Mouse (Mus musculus) olfactory bulb, adult 2 months (tissue): ENCODE results near the gene Syt3. TPM values are rescaled to one million over a fixed set of nuclear protein-coding genes. Genes with fewer than 3 reads are reported as not detected.

Experiments used
- H3K27ac ChIP-seq: fragments of 200-500 bp; 2 replicates; pipeline ENCODE4 v1.5.1; 2012; ENCODE audit warnings: low read depth, low read length; ENCODE audit not compliant: insufficient read depth
- H3K4me1 ChIP-seq: fragments of 200-500 bp; 2 replicates; pipeline ENCODE4 v1.6.1; 2012; ENCODE audit warnings: low read length; ENCODE audit not compliant: control insufficient read depth, insufficient read depth
- H3K4me3 ChIP-seq: fragments of 200-500 bp; 2 replicates; pipeline ENCODE4 v1.5.1; 2012; ENCODE audit warnings: mild to moderate bottlenecking, low read depth, low read length, moderate library complexity; ENCODE audit not compliant: insufficient read depth
- CTCF ChIP-seq: fragments of 200-500 bp; IDR thresholded peaks from 2 replicates; pipeline ENCODE4 v1.5.1; 2012; ENCODE audit warnings: low read depth, mild to moderate bottlenecking, low read length, moderate library complexity; ENCODE audit not compliant: insufficient read depth
- POLR2A ChIP-seq: fragments of 200-500 bp; IDR thresholded peaks from 2 replicates; pipeline ENCODE4 v1.6.1; 2012; ENCODE audit warnings: mild to moderate bottlenecking, low read depth, low read length, moderate library complexity; ENCODE audit not compliant: insufficient read depth
- WGBS: fragments of 180-500 bp; shearing (Covaris S2); methylation state at CpG from one replicate; pipeline ENCODE4 v1.1.7; 2018; 5-methylcytosine and 5-hydroxymethylcytosine counted together
- polyA plus RNA-seq: library from polyadenylated mRNA; stranded (reverse); fragments of >200 nt; gene quantifications from 2 replicates; pipeline ENCODE4 v1.2.4, GENCODE M21; 2012; ENCODE audit warnings: low replicate concordance; ENCODE audit not compliant: missing spikeins, insufficient read depth, insufficient read length

Gene Syt3
- polyA plus RNA-seq, 1 experiment = not detected

DNA sequence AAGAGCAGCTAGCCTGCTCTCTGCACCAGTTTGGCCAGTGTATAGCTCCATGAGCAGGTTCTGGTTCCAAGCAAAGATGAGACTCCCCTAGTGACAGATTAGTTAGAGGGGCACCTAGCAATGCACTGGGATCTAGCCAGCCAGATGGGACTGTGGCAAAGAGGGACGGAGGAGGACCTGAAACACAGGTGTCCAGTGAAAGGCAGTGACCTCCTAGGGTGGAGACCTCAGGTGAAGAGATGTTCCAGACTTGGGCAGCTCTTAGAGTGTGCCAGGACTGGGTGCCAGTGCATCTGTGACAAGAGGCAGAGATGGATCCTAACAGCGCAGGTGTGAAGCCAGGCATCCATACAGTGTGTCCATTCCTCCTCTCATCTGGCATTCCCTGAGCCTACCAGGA, 55.8 kb downstream of the Syt3 start:
- WGBS = 90% methylated on average over 2 of the region's 2 CpGs
- H3K4me3 ChIP-seq = no peak overlapping the region
- H3K4me1 ChIP-seq = peaks cover 38% of the 10 kb centered on the region
- no peak overlapping the region for H3K27ac ChIP-seq
- TF ChIP-seq CTCF (no peak), POLR2A (no peak)

- WGBS = 78% methylated on average over 1 of the region's 1 CpGs
- Histone ChIP-seq H3K4me1 (peaks cover 46% of the 10 kb centered on the region), H3K4me3 (no peak overlapping the region), H3K27ac (no peak overlapping the region)
- TF ChIP-seq CTCF (no peak), POLR2A (no peak)
Measured at GRCm38 (mm10) chr7:44440479-44440878, 56.6 kb downstream of the Syt3 start.

DNA sequence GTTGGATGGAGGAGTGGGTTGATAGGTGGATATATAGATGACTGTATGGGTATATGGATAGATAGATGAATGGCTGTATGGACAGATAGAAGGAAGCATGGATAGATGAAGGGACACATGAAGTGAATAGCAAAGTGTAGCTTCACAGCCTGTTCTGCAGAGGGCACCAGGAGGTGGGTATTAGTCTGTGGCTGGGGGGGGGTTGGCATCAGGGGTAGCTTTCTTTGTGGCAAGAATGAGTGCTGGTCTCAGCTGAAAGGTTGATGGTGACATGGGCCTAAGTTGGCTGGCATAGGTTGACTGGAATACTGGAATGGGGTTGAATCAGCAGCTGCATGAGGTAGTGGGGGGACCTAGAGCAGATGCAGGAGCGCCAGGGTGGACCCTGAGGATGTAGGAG, 57.3 kb downstream of the Syt3 start:
- Histone ChIP-seq H3K4me3 (peak overlapping the region; percentile 90), H3K4me1 (peaks cover 53% of the 10 kb centered on the region), H3K27ac (peak overlapping the region; percentile 99)
- 0% methylated on average over 1 of the region's 1 CpGs for WGBS
- no peak for TF ChIP-seq CTCF

DNA sequence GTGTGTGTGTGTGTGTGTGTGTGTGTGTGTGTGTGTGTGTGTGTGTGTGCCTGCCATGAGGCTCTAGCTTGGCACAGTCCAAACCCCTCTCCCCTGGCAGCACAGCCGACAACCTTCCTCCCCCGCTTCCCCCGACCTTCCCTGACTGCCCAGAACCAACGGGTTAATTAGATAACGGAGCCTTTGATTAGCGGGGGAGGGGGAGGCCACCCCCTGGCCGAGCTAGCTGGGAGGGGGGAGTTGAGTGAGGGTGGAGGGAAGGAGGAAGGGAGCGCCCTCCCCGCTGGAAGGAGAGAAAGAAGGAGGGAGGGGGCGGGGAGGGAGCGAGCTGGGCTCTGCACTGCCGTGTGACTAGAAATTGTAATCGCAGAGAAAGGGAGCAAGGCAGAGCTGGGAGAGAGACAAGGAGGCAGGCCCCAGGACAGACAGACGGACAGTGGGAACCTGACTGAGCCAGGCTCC, 57.8 kb downstream of the Syt3 start:
- peak overlapping the region; percentile 99 for H3K27ac ChIP-seq
- H3K4me3 ChIP-seq = peak overlapping the region; percentile 90
- TF ChIP-seq POLR2A (peak; percentile 59), CTCF (no peak)
- H3K4me1 ChIP-seq = peaks cover 54% of the 10 kb centered on the region
- 0% methylated on average over 13 of the region's 14 CpGs for WGBS

DNA sequence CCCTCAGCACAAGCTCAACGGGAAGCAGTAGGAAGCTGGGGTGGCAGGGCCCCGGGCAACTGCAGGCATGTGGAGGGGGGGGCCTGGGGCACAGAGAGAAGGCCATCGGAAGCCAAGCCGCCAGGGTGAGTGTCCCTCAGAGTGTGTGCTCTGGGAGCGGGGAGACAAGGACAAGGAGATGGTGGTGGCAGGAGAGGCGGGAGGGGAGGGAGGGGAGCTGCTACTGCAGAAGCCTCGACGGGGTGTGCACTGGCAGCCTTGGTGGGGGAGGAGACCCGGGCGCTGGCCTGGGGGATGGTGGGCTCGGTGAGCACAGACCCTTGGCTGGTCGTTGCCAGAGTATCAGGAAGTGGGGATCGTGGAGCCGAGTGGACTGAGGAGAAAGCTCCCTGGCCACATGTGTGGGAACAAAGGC, 58.5 kb downstream of the Syt3 start:
- Histone ChIP-seq H3K4me1 (peaks cover 55% of the 10 kb centered on the region), H3K4me3 (peak overlapping the region; percentile 90), H3K27ac (peak overlapping the region; percentile 99)
- WGBS = 0% methylated on average over 14 of the region's 14 CpGs
- no peak for TF ChIP-seq CTCF
- TF ChIP-seq POLR2A = no peak

GRCm38 (mm10) chr7:44443268-44444173, 59.6 kb downstream of the Syt3 start:
- WGBS = 1% methylated on average over 20 of the region's 20 CpGs
- Histone ChIP-seq H3K27ac (peak overlapping the region; percentile 74), H3K4me1 (peaks cover 50% of the 10 kb centered on the region), H3K4me3 (peak overlapping the region; percentile 90)
- TF ChIP-seq POLR2A (no peak), CTCF (no peak)

GRCm38 (mm10) chr7:44444886-44445527, 61.1 kb downstream of the Syt3 start:
- 20% methylated on average over 29 of the region's 29 CpGs for WGBS
- TF ChIP-seq POLR2A (no peak), CTCF (no peak)
- H3K27ac ChIP-seq = peak overlapping the region; percentile 18
- H3K4me1 ChIP-seq = peaks cover 59% of the 10 kb centered on the region
- peak overlapping the region; percentile 5 for H3K4me3 ChIP-seq

DNA sequence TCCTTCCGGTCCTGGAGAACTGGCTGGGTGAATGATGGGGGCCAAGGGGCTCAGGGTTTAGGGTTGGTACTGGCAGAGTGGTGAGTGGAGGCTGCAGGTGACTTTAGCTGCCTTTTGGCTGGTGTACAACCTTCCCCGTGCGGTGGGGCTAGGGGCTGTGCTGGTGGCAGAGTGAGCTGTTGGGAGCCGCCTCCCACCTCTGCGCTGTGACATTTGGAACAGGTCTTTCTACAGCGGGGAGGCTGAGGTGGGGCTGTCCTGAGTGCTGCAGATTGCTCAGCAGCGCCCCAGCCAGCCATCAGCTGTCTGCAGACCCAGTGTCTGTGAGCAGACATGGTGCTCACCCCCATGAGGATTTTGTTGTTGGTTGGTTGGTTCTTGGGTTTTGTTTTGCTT, 61.6 kb downstream of the Syt3 start:
- H3K4me3 ChIP-seq = peak overlapping the region; percentile 5
- WGBS = 27% methylated on average over 7 of the region's 7 CpGs
- TF ChIP-seq CTCF (no peak), POLR2A (no peak)
- peak overlapping the region; percentile 21; the same call in 1 of the 2 replicates for H3K27ac ChIP-seq
- peaks cover 56% of the 10 kb centered on the region for H3K4me1 ChIP-seq

- 8% methylated on average over 12 of the region's 12 CpGs for WGBS
- no peak for TF ChIP-seq POLR2A
- TF ChIP-seq CTCF = no peak
- peak overlapping the region; percentile 56 for H3K27ac ChIP-seq
- peaks cover 56% of the 10 kb centered on the region for H3K4me1 ChIP-seq
- 0 out of 2 replicates have a peak overlapping the region, but pooled peaks have one; percentile 11 for H3K4me3 ChIP-seq
Measured at GRCm38 (mm10) chr7:44446070-44446855, 62.4 kb downstream of the Syt3 start.

Other genes starting within 250 kb of the Syt3 start
- gene Klk1b16, start 247.3 kb upstream of the Syt3 start, polyA plus RNA-seq = not detected in 2 replicates
- not detected in 2 replicates for gene Klk1b24, start 195.9 kb upstream of the Syt3 start, polyA plus RNA-seq
- gene Klk1b3, start 185.9 kb upstream of the Syt3 start, polyA plus RNA-seq = not detected in 2 replicates
- not detected in 2 replicates for gene Klk1b4, start 176.7 kb upstream of the Syt3 start, polyA plus RNA-seq
- not detected in 2 replicates for gene Klk1b5, start 168.2 kb upstream of the Syt3 start, polyA plus RNA-seq
- not detected in 2 replicates for gene Klk1, start 158.7 kb upstream of the Syt3 start, polyA plus RNA-seq
- gene Gm36864, start 147.9 kb upstream of the Syt3 start, polyA plus RNA-seq = not detected in 2 replicates
- gene 1700028J19Rik, start 137.4 kb upstream of the Syt3 start, polyA plus RNA-seq = not detected in 2 replicates
- not detected in 2 replicates for gene 2410002F23Rik, start 137.4 kb upstream of the Syt3 start, polyA plus RNA-seq
- gene Acp4, start 126.7 kb upstream of the Syt3 start, polyA plus RNA-seq = not detected in 2 replicates
- gene Gm15517, start 122.7 kb upstream of the Syt3 start, polyA plus RNA-seq = not detected in 2 replicates
- gene Clec11a, start 77.2 kb upstream of the Syt3 start, polyA plus RNA-seq = not detected in 2 replicates
- 51.0 and 92.9 TPM in 2 replicates for gene Shank1, start 73.8 kb upstream of the Syt3 start, polyA plus RNA-seq
- gene 1700008O03Rik, start 1.7 kb downstream of the Syt3 start, polyA plus RNA-seq = not detected in 2 replicates
- not detected in 2 replicates for gene Lrrc4b, start 44.9 kb downstream of the Syt3 start, polyA plus RNA-seq
- not detected in 2 replicates for gene Aspdh, start 81.3 kb downstream of the Syt3 start, polyA plus RNA-seq
- gene Josd2, start 83.9 kb downstream of the Syt3 start, polyA plus RNA-seq = not detected in 2 replicates
- not detected in 2 replicates for gene Emc10, start 112.4 kb downstream of the Syt3 start, polyA plus RNA-seq
- gene Fam71e1, start 112.5 kb downstream of the Syt3 start, polyA plus RNA-seq = not detected in 2 replicates
- gene Mybpc2, start 140.6 kb downstream of the Syt3 start, polyA plus RNA-seq = not detected in 2 replicates
- gene Spib, start 148.0 kb downstream of the Syt3 start, polyA plus RNA-seq = not detected in 2 replicates
- not detected in 2 replicates for gene Pold1, start 164.7 kb downstream of the Syt3 start, polyA plus RNA-seq
- gene Nr1h2, start 169.8 kb downstream of the Syt3 start, polyA plus RNA-seq = not detected in 2 replicates
- not detected in 2 replicates for gene Napsa, start 188.3 kb downstream of the Syt3 start, polyA plus RNA-seq
- gene Kcnc3, start 206.6 kb downstream of the Syt3 start, polyA plus RNA-seq = not detected in 2 replicates